Comparison of ENCODE assay signal across 7 mouse cellular contexts in the genomic region with DNA sequence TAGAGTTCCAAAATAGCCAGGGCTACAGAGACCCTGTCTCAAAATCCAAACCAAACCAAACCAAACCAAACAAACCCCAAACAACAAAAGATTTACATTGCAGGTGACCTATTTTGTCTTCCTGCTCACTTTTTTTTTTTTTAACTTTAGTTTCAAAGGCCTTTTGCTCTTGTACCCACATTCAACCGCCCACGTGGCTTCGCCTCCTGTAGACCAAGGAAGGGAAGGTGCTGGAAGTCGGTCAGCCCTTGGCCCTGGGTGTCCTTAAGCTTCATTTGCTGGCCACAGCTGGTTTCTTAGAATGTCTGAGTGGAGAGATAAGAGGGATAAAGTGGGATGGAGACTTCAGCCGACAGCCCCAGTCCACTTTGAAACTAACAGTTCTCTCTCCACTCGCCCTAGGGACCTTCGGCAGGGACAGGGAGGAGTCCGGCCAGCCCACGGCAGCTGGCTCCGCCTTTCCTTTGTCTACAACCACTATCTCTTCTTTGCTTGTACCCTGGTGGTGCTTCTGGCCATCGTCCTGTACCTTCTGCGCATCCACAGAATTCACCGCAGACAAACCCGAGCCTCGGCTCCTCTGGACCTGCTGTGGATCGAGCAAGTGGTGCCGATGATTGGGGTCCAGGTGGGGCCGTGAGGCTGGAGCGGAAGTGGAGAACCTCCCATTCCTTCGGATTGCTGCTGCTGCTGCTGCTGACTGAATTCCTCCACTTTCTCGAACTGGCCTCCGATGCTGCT. TPM values are rescaled to one million over a fixed set of nuclear protein-coding genes. Genes with fewer than 3 reads are reported as not detected.
DNase-seq lines count a peak whose midpoint lies in the region; ATAC-seq and TF ChIP-seq lines count a peak whose summit lies in the region.

No protein-coding gene starts in this region.

- 37% methylated on average over 22 of the region's 22 CpGs for WGBS in heart, embryonic 16.5 days
- 66% methylated on average over 22 of the region's 22 CpGs for WGBS in liver, postnatal 0 days (ENCODE audit: insufficient replicate concordance)

- no peaks in the 10 kb centered on the region for H3K9me3 ChIP-seq in ES-Bruce4 (replicated peaks; ENCODE audit: control insufficient read depth, insufficient read depth, low read length, poor library complexity, severe bottlenecking)
- H3K9me3 ChIP-seq in heart, embryonic 16.5 days (replicated peaks; ENCODE audit: control insufficient read depth, low read length): no peaks in the 10 kb centered on the region
- H3K9me3 ChIP-seq in liver, postnatal 0 days (ENCODE audit: low read length): no peaks in the 10 kb centered on the region

- peak overlapping the region; percentile 22 for H3K4me3 ChIP-seq in ES-Bruce4 (ENCODE audit: low read depth, low read length)
- peak overlapping the region; percentile 48 for H3K4me3 ChIP-seq in heart, embryonic 16.5 days (ENCODE audit: low read length)
- H3K4me3 ChIP-seq in liver, postnatal 0 days (ENCODE audit: low read depth, low read length): no peak overlapping the region

- 0 out of 2 replicates have a peak overlapping the region, but pooled peaks have one; percentile 2 for H3K9ac ChIP-seq in ES-Bruce4 (ENCODE audit: low read depth, poor library complexity, severe bottlenecking)
- H3K9ac ChIP-seq in heart, embryonic 16.5 days (ENCODE audit: low read length): peak overlapping the region; percentile 60
- no peak overlapping the region for H3K9ac ChIP-seq in liver, postnatal 0 days (replicated peaks)

- TF ChIP-seq CTCF in ES-Bruce4 (IDR thresholded peaks at IDR 0.05; ENCODE audit: low read depth, low read length): no peak
- no peak for TF ChIP-seq CTCF in liver, postnatal 0 days (IDR thresholded peaks at IDR 0.05; ENCODE audit: low read depth)

- H3K4me2 ChIP-seq in heart, embryonic 16.5 days (ENCODE audit: low read depth, low read length): peak overlapping the region; percentile 64
- peak overlapping the region; percentile 13 for H3K4me2 ChIP-seq in liver, postnatal 0 days (ENCODE audit: low read depth, low read length)

- peak; percentile 6 for DNase-seq in Muller cell, postnatal 12 days (ENCODE audit: inconsistent ontology term)
- no peak for DNase-seq in liver, postnatal 0 days
- DNase-seq in thymus, postnatal 4 days: peak; percentile 65
- DNase-seq in urinary bladder, postnatal 36 days (ENCODE audit: low spot score in 2 of 2): no peak

- 0 out of 2 replicates have a peak overlapping the region, but pooled peaks have one; percentile 26 for H3K27ac ChIP-seq in ES-Bruce4 (ENCODE audit: insufficient read depth, low read length)
- H3K27ac ChIP-seq in heart, embryonic 16.5 days (ENCODE audit: low read length): 0 out of 2 replicates have a peak overlapping the region, but pooled peaks have one; percentile 27
- no peak overlapping the region for H3K27ac ChIP-seq in liver, postnatal 0 days (ENCODE audit: low read depth)

- no peak for TF ChIP-seq EP300 in ES-Bruce4 (IDR thresholded peaks at IDR 0.05; ENCODE audit: insufficient read depth, low read depth, low read length)
- TF ChIP-seq EP300 in liver, postnatal 0 days (IDR thresholded peaks at IDR 0.05; ENCODE audit: low read depth): no peak

- no peaks in the 10 kb centered on the region for H3K27me3 ChIP-seq in ES-Bruce4 (ENCODE audit: control insufficient read depth, insufficient read depth, low read length, poor library complexity, severe bottlenecking)
- no peaks in the 10 kb centered on the region for H3K27me3 ChIP-seq in heart, embryonic 16.5 days (ENCODE audit: control insufficient read depth, insufficient read depth, low read length)
- no peaks in the 10 kb centered on the region for H3K27me3 ChIP-seq in liver, postnatal 0 days (ENCODE audit: insufficient read depth, low read length)

- no peak for ATAC-seq in heart, embryonic 16.5 days (replicated peaks; ENCODE audit: extremely low read depth, insufficient read depth, low FRiP score)
- ATAC-seq in liver, postnatal 0 days: no peak
- ATAC-seq in megakaryocyte progenitor cell, adult 5-6 weeks (replicated peaks; ENCODE audit: poor library complexity): no peak

- TF ChIP-seq POLR2A in ES-Bruce4 (IDR thresholded peaks at IDR 0.05; ENCODE audit: insufficient read depth, low read length): no peak

- peaks cover 4% of the 10 kb centered on the region for H3K4me1 ChIP-seq in ES-Bruce4 (ENCODE audit: control insufficient read depth, insufficient read depth, low read length)
- H3K4me1 ChIP-seq in heart, embryonic 16.5 days (ENCODE audit: control insufficient read depth, insufficient read depth, low read length): peaks cover 4% of the 10 kb centered on the region; the same call in 1 of the 2 replicates
- H3K4me1 ChIP-seq in liver, postnatal 0 days (ENCODE audit: insufficient read depth): no peaks in the 10 kb centered on the region

- no peaks in the 10 kb centered on the region for H3K36me3 ChIP-seq in ES-Bruce4 (ENCODE audit: control insufficient read depth, insufficient read depth, low read length, poor library complexity, severe bottlenecking)
- H3K36me3 ChIP-seq in heart, embryonic 16.5 days (ENCODE audit: control insufficient read depth, insufficient read depth): peaks cover 9% of the 10 kb centered on the region
- H3K36me3 ChIP-seq in liver, postnatal 0 days (replicated peaks; ENCODE audit: insufficient read depth, low read length): peaks cover 24% of the 10 kb centered on the region

RNA-seq across cellular contexts. Expression of a gene that starts 23.3 kb away (rescaled TPM):
- polyA plus RNA-seq in ES-Bruce4 (2011; ENCODE audit: insufficient read depth, insufficient read length, low read depth, missing spikeins): 8.0 and 10.5 TPM in 2 replicates
- polyA plus RNA-seq in heart, embryonic 16.5 days (2015; fragmentation: Nextera tagmentation; extraction: Ambion mirVana): 10.6 and 11.4 TPM in 2 replicates
- 17.1 and 17.6 TPM in 2 replicates for polyA plus RNA-seq in liver, postnatal 0 days (2015; fragmentation: Nextera tagmentation; extraction: Ambion mirVana)
- total RNA-seq in megakaryocyte progenitor cell, adult 5-6 weeks (2015): 38.6 and 39.0 TPM in 2 replicates
- 18.1 and 28.1 TPM in 2 replicates for total RNA-seq in megakaryocyte progenitor cell, adult 5-6 weeks (2017)

RNA-seq across cellular contexts. Expression of a gene that starts 23.3 kb away (rescaled TPM):
- 29.9 and 31.0 TPM in 2 replicates for polyA plus RNA-seq in ES-Bruce4 (2011; ENCODE audit: insufficient read depth, insufficient read length, low read depth, missing spikeins)
- polyA plus RNA-seq in heart, embryonic 16.5 days (2015; fragmentation: Nextera tagmentation; extraction: Ambion mirVana): 12.9 and 13.8 TPM in 2 replicates
- 3.4 and 3.5 TPM in 2 replicates for polyA plus RNA-seq in liver, postnatal 0 days (2015; fragmentation: Nextera tagmentation; extraction: Ambion mirVana)
- total RNA-seq in megakaryocyte progenitor cell, adult 5-6 weeks (2015): 14.0 and 15.4 TPM in 2 replicates
- 13.6 and 42.0 TPM in 2 replicates for total RNA-seq in megakaryocyte progenitor cell, adult 5-6 weeks (2017)

RNA-seq across cellular contexts. Expression of a gene that starts 40.0 kb away (rescaled TPM):
- 6.5 and 8.8 TPM in 2 replicates for polyA plus RNA-seq in ES-Bruce4 (2011; ENCODE audit: insufficient read depth, insufficient read length, low read depth, missing spikeins)
- 5.1 TPM in 2 replicates for polyA plus RNA-seq in heart, embryonic 16.5 days (2015; fragmentation: Nextera tagmentation; extraction: Ambion mirVana)
- polyA plus RNA-seq in liver, postnatal 0 days (2015; fragmentation: Nextera tagmentation; extraction: Ambion mirVana): 1.9 TPM in 2 replicates
- 20.7 and 21.7 TPM in 2 replicates for total RNA-seq in megakaryocyte progenitor cell, adult 5-6 weeks (2015)
- total RNA-seq in megakaryocyte progenitor cell, adult 5-6 weeks (2017): 5.3 and 9.3 TPM in 2 replicates

RNA-seq across cellular contexts. Expression of a gene that starts 52.5 kb away (rescaled TPM):
- polyA plus RNA-seq in ES-Bruce4 (2011; ENCODE audit: insufficient read depth, insufficient read length, low read depth, missing spikeins): not detected in 2 replicates
- 0.11 TPM in 1 of 2 replicates, not detected in the other for polyA plus RNA-seq in heart, embryonic 16.5 days (2015; fragmentation: Nextera tagmentation; extraction: Ambion mirVana)
- 37.7 and 38.3 TPM in 2 replicates for polyA plus RNA-seq in liver, postnatal 0 days (2015; fragmentation: Nextera tagmentation; extraction: Ambion mirVana)
- 4.1 and 7.2 TPM in 2 replicates for total RNA-seq in megakaryocyte progenitor cell, adult 5-6 weeks (2015)
- 1.6 and 2.4 TPM in 2 replicates for total RNA-seq in megakaryocyte progenitor cell, adult 5-6 weeks (2017)

RNA-seq across cellular contexts. Expression of a gene that starts 54.8 kb away (rescaled TPM):
- 31.2 and 38.0 TPM in 2 replicates for polyA plus RNA-seq in ES-Bruce4 (2011; ENCODE audit: insufficient read depth, insufficient read length, low read depth, missing spikeins)
- 9.5 and 10.9 TPM in 2 replicates for polyA plus RNA-seq in heart, embryonic 16.5 days (2015; fragmentation: Nextera tagmentation; extraction: Ambion mirVana)
- polyA plus RNA-seq in liver, postnatal 0 days (2015; fragmentation: Nextera tagmentation; extraction: Ambion mirVana): 4.8 and 6.3 TPM in 2 replicates
- 26.6 and 29.2 TPM in 2 replicates for total RNA-seq in megakaryocyte progenitor cell, adult 5-6 weeks (2015)
- 39.5 and 43.3 TPM in 2 replicates for total RNA-seq in megakaryocyte progenitor cell, adult 5-6 weeks (2017)

Comparison
In these comparisons a context has a peak if more than half of its experiments do, and no peak if none do; other contexts are left out.
1. DNase-seq: peak in Muller cell, postnatal 12 days (single experiment) and thymus, postnatal 4 days (single experiment); none in liver, postnatal 0 days (single experiment) and urinary bladder, postnatal 36 days (0 of 2).